Mouse (Mus musculus): Measurements from ENCODE around the gene Cenpc1. TPM values are rescaled to one million over a fixed set of nuclear protein-coding genes. Genes with fewer than 3 reads are reported as not detected.

Cenpc1 gene
- polyA plus RNA-seq, 1 experiment from 2014 or later: 47.6 TPM

- no peak overlapping the region for H3K4me3 ChIP-seq (ENCODE audit: low read depth, low read length)
- ATAC-seq (ENCODE audit: low FRiP score) (no peak), DNase-seq (ENCODE audit: low spot score, missing footprints) (no peak)
- H3K4me2 ChIP-seq: no peak overlapping the region
- 85% methylated on average over 4 of the region's 4 CpGs for WGBS
- no peaks in the 10 kb centered on the region for H3K27me3 ChIP-seq (ENCODE audit: control insufficient read depth, insufficient read depth, low read length)
- no peaks in the 10 kb centered on the region for H3K4me1 ChIP-seq (ENCODE audit: control insufficient read depth, insufficient read depth, low read length)
- no peaks in the 10 kb centered on the region for H3K9me3 ChIP-seq (ENCODE audit: control insufficient read depth, low read length)
- H3K9ac ChIP-seq (ENCODE audit: low read length): no peak overlapping the region
- H3K27ac ChIP-seq (ENCODE audit: low read depth, low read length): no peak overlapping the region
- no peaks in the 10 kb centered on the region for H3K36me3 ChIP-seq (ENCODE audit: control insufficient read depth, insufficient read depth, low read length)
Observed at GRCm38 (mm10) chr5:85986734-85987515, 78.5 kb downstream of the Cenpc1 start.

- no peaks in the 10 kb centered on the region for H3K9me3 ChIP-seq (ENCODE audit: control insufficient read depth, low read length)
- no peak overlapping the region for H3K9ac ChIP-seq (ENCODE audit: low read length)
- H3K4me1 ChIP-seq (ENCODE audit: control insufficient read depth, insufficient read depth, low read length): no peaks in the 10 kb centered on the region
- H3K36me3 ChIP-seq (ENCODE audit: control insufficient read depth, insufficient read depth, low read length): no peaks in the 10 kb centered on the region
- no peak for DNase-seq (ENCODE audit: low spot score, missing footprints)
- H3K27me3 ChIP-seq (ENCODE audit: control insufficient read depth, insufficient read depth, low read length): no peaks in the 10 kb centered on the region
- ATAC-seq (ENCODE audit: low FRiP score): no peak
- H3K27ac ChIP-seq (ENCODE audit: low read depth, low read length): no peak overlapping the region
- no peak overlapping the region for H3K4me3 ChIP-seq (ENCODE audit: low read depth, low read length)
- WGBS: 73% methylated on average over 8 of the region's 8 CpGs
- no peak overlapping the region for H3K4me2 ChIP-seq
Observed at GRCm38 (mm10) chr5:85977646-85978426, 87.5 kb downstream of the Cenpc1 start.

- no peaks in the 10 kb centered on the region for H3K36me3 ChIP-seq (ENCODE audit: control insufficient read depth, insufficient read depth, low read length)
- no peaks in the 10 kb centered on the region for H3K9me3 ChIP-seq (ENCODE audit: control insufficient read depth, low read length)
- ATAC-seq (ENCODE audit: low FRiP score) (no peak), DNase-seq (ENCODE audit: low spot score, missing footprints) (no peak)
- 81% methylated on average over 7 of the region's 7 CpGs for WGBS
- no peak overlapping the region for H3K27ac ChIP-seq (ENCODE audit: low read depth, low read length)
- no peaks in the 10 kb centered on the region for H3K27me3 ChIP-seq (ENCODE audit: control insufficient read depth, insufficient read depth, low read length)
- H3K4me2 ChIP-seq: no peak overlapping the region
- H3K4me1 ChIP-seq (ENCODE audit: control insufficient read depth, insufficient read depth, low read length): no peaks in the 10 kb centered on the region
- H3K4me3 ChIP-seq (ENCODE audit: low read depth, low read length): no peak overlapping the region
- no peak overlapping the region for H3K9ac ChIP-seq (ENCODE audit: low read length)
Observed at GRCm38 (mm10) chr5:85962791-85963190, 102.6 kb downstream of the Cenpc1 start.

Other genes with a start within 250 kb of the Cenpc1 start
- gene Stap1, start 6.2 kb upstream of the Cenpc1 start, polyA plus RNA-seq (2014; fragmentation: Nextera tagmentation; extraction: Ambion mirVana): 0.10 and 0.15 TPM in 2 replicates
- gene Uba6, start 107.2 kb upstream of the Cenpc1 start, polyA plus RNA-seq (2014; fragmentation: Nextera tagmentation; extraction: Ambion mirVana): 25.4 and 26.9 TPM in 2 replicates
- not detected in 2 replicates for gene Gnrhr, start 132.3 kb upstream of the Cenpc1 start, polyA plus RNA-seq (2014; fragmentation: Nextera tagmentation; extraction: Ambion mirVana)
- not detected in 2 replicates for gene Tmprss11c, start 223.7 kb upstream of the Cenpc1 start, polyA plus RNA-seq (2014; fragmentation: Nextera tagmentation; extraction: Ambion mirVana)